Comparison of ENCODE assay signal across 15 mouse cellular contexts in the genomic region with DNA sequence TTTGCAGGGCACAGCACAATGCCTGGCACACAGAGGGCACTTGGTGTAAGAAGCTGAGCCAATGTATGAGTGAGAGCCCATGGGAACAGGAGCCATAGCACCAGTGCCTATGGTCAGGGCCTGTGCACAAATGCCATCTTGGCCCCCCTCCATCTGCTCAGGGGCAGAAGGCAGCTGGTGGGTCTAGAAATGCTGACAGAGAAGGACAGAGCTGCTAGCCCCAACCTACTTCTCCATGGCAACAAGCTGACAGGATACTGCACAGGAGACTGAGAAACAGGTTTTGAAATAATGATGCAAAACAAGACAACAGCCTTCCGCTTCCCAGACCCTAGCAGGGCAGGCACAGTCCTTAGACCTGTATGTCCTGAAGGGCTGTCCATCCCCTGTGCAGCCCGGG.
DNase-seq lines count a peak whose midpoint lies in the region; ATAC-seq and TF ChIP-seq lines count a peak whose summit lies in the region.
"Had no signal": no experiment of that assay in that cellular context is flagged by ENCODE, and none has a peak within 500 bp of the region (broad histone marks: within the 10 kb centered on the region; RNA-seq: fewer than 3 reads in every experiment).

No protein-coding gene starts in this region.

- H3K4me3 ChIP-seq in forebrain, embryonic 13.5 days = no peak overlapping the region
- H3K4me3 ChIP-seq in forebrain, embryonic 11.5 days (ENCODE audit: low read depth, low read length) = no peak overlapping the region
- no peak overlapping the region for H3K4me3 ChIP-seq in forebrain, embryonic 14.5 days (ENCODE audit: low read depth, low read length)
- H3K4me3 ChIP-seq in intestine, embryonic 16.5 days (ENCODE audit: low read length) = no peak overlapping the region
- H3K4me3 ChIP-seq in kidney, adult 2 months (ENCODE audit: insufficient read depth, low read depth, low read length) = no peak overlapping the region
- H3K4me3 ChIP-seq: heart, adult 2 months; limb, embryonic 12.5 days had no signal

- 0 out of 2 replicates have a peak, but pooled peaks cover 6% of the 10 kb centered on the region for H3K9me3 ChIP-seq in forebrain, embryonic 13.5 days (replicated peaks)
- no peaks in the 10 kb centered on the region; the same call in 1 of the 2 replicates for H3K9me3 ChIP-seq in forebrain, embryonic 11.5 days (ENCODE audit: control insufficient read depth, low read length)
- H3K9me3 ChIP-seq in forebrain, embryonic 14.5 days (replicated peaks; ENCODE audit: control insufficient read depth, low read length) = no peaks in the 10 kb centered on the region
- no peaks in the 10 kb centered on the region for H3K9me3 ChIP-seq in intestine, embryonic 16.5 days (ENCODE audit: control insufficient read depth, low read length)

- no peaks in the 10 kb centered on the region for H3K27me3 ChIP-seq in forebrain, embryonic 13.5 days
- no peaks in the 10 kb centered on the region for H3K27me3 ChIP-seq in forebrain, embryonic 11.5 days (ENCODE audit: control insufficient read depth, insufficient read depth, low read length)
- H3K27me3 ChIP-seq in forebrain, embryonic 14.5 days (replicated peaks; ENCODE audit: control insufficient read depth, insufficient read depth, low read length) = no peaks in the 10 kb centered on the region
- no peaks in the 10 kb centered on the region for H3K27me3 ChIP-seq in intestine, embryonic 16.5 days (replicated peaks; ENCODE audit: control insufficient read depth, insufficient read depth, low read length)
- H3K27me3 ChIP-seq in kidney, adult 2 months (replicated peaks; ENCODE audit: control insufficient read depth, insufficient read depth, low read length) = no peaks in the 10 kb centered on the region

- no peak for TF ChIP-seq CTCF in kidney, adult 2 months (conservative IDR thresholded peaks at IDR 0.05; ENCODE audit: insufficient read depth, insufficient read length, low read depth, low read length)

- WGBS in forebrain, embryonic 13.5 days = 83% methylated on average over 2 of the region's 2 CpGs
- 75% methylated on average over 2 of the region's 2 CpGs for WGBS in forebrain, embryonic 11.5 days
- WGBS in forebrain, embryonic 14.5 days = 81% methylated on average over 2 of the region's 2 CpGs
- WGBS in intestine, embryonic 16.5 days = 62% methylated on average over 2 of the region's 2 CpGs
- WGBS in kidney, adult 2 months = 93% methylated on average over 2 of the region's 2 CpGs

- H3K9ac ChIP-seq in forebrain, embryonic 13.5 days = 0 out of 2 replicates have a peak overlapping the region, but pooled peaks have one; percentile 21
- no peak overlapping the region for H3K9ac ChIP-seq in forebrain, embryonic 11.5 days (ENCODE audit: low read length)
- no peak overlapping the region for H3K9ac ChIP-seq in forebrain, embryonic 14.5 days (ENCODE audit: low read length)
- H3K9ac ChIP-seq in intestine, embryonic 16.5 days (ENCODE audit: low read depth, low read length) = no peak overlapping the region
- H3K9ac ChIP-seq: limb, embryonic 12.5 days; liver, postnatal 0 days had no signal

- H3K4me1 ChIP-seq in forebrain, embryonic 13.5 days = peaks cover 18% of the 10 kb centered on the region
- peaks cover under 1% of the 10 kb centered on the region; the same call in 1 of the 2 replicates for H3K4me1 ChIP-seq in forebrain, embryonic 11.5 days (replicated peaks; ENCODE audit: control insufficient read depth, insufficient read depth, low read length)
- peaks cover 13% of the 10 kb centered on the region for H3K4me1 ChIP-seq in forebrain, embryonic 14.5 days (ENCODE audit: control insufficient read depth, insufficient read depth, low read length)
- H3K4me1 ChIP-seq in intestine, embryonic 16.5 days (ENCODE audit: control insufficient read depth, insufficient read depth, low read length) = peaks cover 11% of the 10 kb centered on the region
- H3K4me1 ChIP-seq in kidney, adult 2 months (ENCODE audit: control insufficient read depth, insufficient read depth, low read length) = no peaks in the 10 kb centered on the region
- H3K4me1 ChIP-seq: limb, embryonic 12.5 days had no signal

- no peaks in the 10 kb centered on the region for H3K36me3 ChIP-seq in forebrain, embryonic 13.5 days (ENCODE audit: poor library complexity, severe bottlenecking)
- H3K36me3 ChIP-seq in forebrain, embryonic 11.5 days (ENCODE audit: control insufficient read depth, insufficient read depth, low read length) = no peaks in the 10 kb centered on the region
- no peaks in the 10 kb centered on the region for H3K36me3 ChIP-seq in forebrain, embryonic 14.5 days (ENCODE audit: control insufficient read depth, insufficient read depth, low read length)
- no peaks in the 10 kb centered on the region for H3K36me3 ChIP-seq in intestine, embryonic 16.5 days (ENCODE audit: control insufficient read depth, insufficient read depth, low read length)
- no peaks in the 10 kb centered on the region for H3K36me3 ChIP-seq in kidney, adult 2 months (ENCODE audit: control insufficient read depth, insufficient read depth, low read length)
- H3K36me3 ChIP-seq: limb, embryonic 12.5 days had no signal

- no peak for TF ChIP-seq POLR2A in kidney, adult 2 months (IDR thresholded peaks at IDR 0.05; ENCODE audit: low read depth, low read length)

- H3K4me2 ChIP-seq in forebrain, embryonic 13.5 days = no peak overlapping the region
- H3K4me2 ChIP-seq in forebrain, embryonic 11.5 days (ENCODE audit: low read depth, low read length, severe bottlenecking) = no peak overlapping the region
- no peak overlapping the region for H3K4me2 ChIP-seq in forebrain, embryonic 14.5 days (ENCODE audit: low read length)
- no peak overlapping the region for H3K4me2 ChIP-seq in intestine, embryonic 16.5 days (ENCODE audit: low read depth, low read length)
- H3K4me2 ChIP-seq: limb, embryonic 12.5 days had no signal

- DNase-seq in forebrain, embryonic 11.5 days (ENCODE audit: low spot score) = no peak
- peak; percentile 71 for DNase-seq in cerebellum, adult 11 months
- DNase-seq in forebrain, embryonic 14.5 days (ENCODE audit: low spot score) = no peak
- no peak for DNase-seq in adrenal gland, postnatal 14 days
- DNase-seq in kidney, adult 2 months = no peak
- DNase-seq: adrenal gland, postnatal 10 days; heart, adult 2 months; layer of hippocampus, postnatal 36 days; liver, postnatal 0 days; right cerebral cortex, adult 18-20 months; thymus, adult 18-20 months had no signal

- ATAC-seq in forebrain, embryonic 13.5 days = no peak
- no peak for ATAC-seq in forebrain, embryonic 11.5 days (replicated peaks; ENCODE audit: low FRiP score)
- peak; percentile 52; the same call in 1 of the 2 replicates for ATAC-seq in forebrain, embryonic 14.5 days
- peak; percentile 19; the same call in 1 of the 2 replicates for ATAC-seq in intestine, embryonic 16.5 days
- ATAC-seq in erythroblast, adult 5-6 weeks (replicated peaks; ENCODE audit: low FRiP score, poor library complexity, severe bottlenecking) = no peak
- ATAC-seq: liver, postnatal 0 days had no signal

- peak overlapping the region; percentile 31 for H3K27ac ChIP-seq in forebrain, embryonic 13.5 days
- no peak overlapping the region for H3K27ac ChIP-seq in forebrain, embryonic 11.5 days (ENCODE audit: low read depth, low read length)
- H3K27ac ChIP-seq in forebrain, embryonic 14.5 days (ENCODE audit: low read depth, low read length) = no peak overlapping the region; the same call in 1 of the 2 replicates
- H3K27ac ChIP-seq in intestine, embryonic 16.5 days (ENCODE audit: low read length) = no peak overlapping the region
- no peak overlapping the region for H3K27ac ChIP-seq in kidney, adult 2 months (ENCODE audit: insufficient read depth, low read depth, low read length)
- H3K27ac ChIP-seq: heart, adult 2 months; limb, embryonic 12.5 days had no signal

Comparison
In these comparisons a context has a peak if more than half of its experiments do, and no peak if none do; other contexts are left out.
1. ATAC-seq: peak in forebrain, embryonic 14.5 days (single experiment) and intestine, embryonic 16.5 days (single experiment); none in forebrain, embryonic 13.5 days (single experiment), forebrain, embryonic 11.5 days (single experiment) and erythroblast, adult 5-6 weeks (single experiment).